Mouse (Mus musculus) bone marrow, adult 2 months (tissue): ENCODE results near the gene Bricd5.

ENCODE experiments used
- CTCF ChIP-seq: fragments of 200-500 bp; IDR thresholded peaks from 2 replicates; pipeline ENCODE4 v1.5.1; 2011; ENCODE audit warnings: low read length, control low read depth; ENCODE audit not compliant: control insufficient read depth, insufficient read depth
- POLR2A ChIP-seq: fragments of 200-500 bp; IDR thresholded peaks from 2 replicates; pipeline ENCODE4 v1.6.1; 2011; ENCODE audit warnings: low read depth, mild to moderate bottlenecking, control low read depth, low read length, borderline replicate concordance; ENCODE audit not compliant: control insufficient read depth

DNA sequence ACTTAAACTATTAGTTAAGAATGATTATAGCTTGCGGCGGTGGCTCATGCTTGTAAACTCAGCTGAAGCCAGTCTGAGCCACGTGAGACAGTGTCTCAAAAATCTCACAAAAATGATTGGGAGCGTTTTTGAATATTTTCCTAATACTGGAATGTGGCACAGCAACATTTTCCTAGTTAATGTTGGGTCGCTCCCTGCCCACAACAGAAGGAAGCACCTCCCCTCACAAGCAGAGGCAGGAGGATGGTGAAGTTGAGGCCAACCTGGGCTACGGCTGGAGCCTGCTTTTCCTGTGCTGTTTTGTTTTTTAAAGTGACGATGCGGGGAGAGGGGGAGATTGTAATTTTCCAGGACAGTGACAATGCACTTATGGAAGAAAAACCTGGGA, 46.5 kb upstream of the Bricd5 start:
- TF ChIP-seq CTCF: no peak
- TF ChIP-seq POLR2A: no peak
